Mouse (Mus musculus) liver, embryonic 15.5 days (tissue): Measurements from ENCODE around the gene Ift52. TPM values are rescaled to one million over a fixed set of nuclear protein-coding genes. Genes with fewer than 3 reads are reported as not detected.
A peak's percentile ranks its signal among the peaks of the same experiment; 100 is the strongest.

ENCODE experiments used
- ATAC-seq: fragments of 200-750 bp; cut with Nextera tagmentation; 2 replicates; pipeline ENCODE4 v1.8.0; 2017; ENCODE audit warnings: moderate number of reproducible peaks, mild to moderate bottlenecking, moderate library complexity; ENCODE audit not compliant: insufficient read depth
- H3K27ac ChIP-seq: fragments of 300-500 bp; sonication (generic); replicated peaks from 2 replicates; pipeline ENCODE4 v1.5.1; 2015; ENCODE audit warnings: mild to moderate bottlenecking, inconsistent platforms
- H3K27me3 ChIP-seq: fragments of 300-500 bp; sonication (generic); 2 replicates; pipeline ENCODE4 v1.6.1; 2015; ENCODE audit warnings: mild to moderate bottlenecking, inconsistent platforms
- H3K36me3 ChIP-seq: fragments of 300-500 bp; sonication (generic); replicated peaks from 2 replicates; pipeline ENCODE4 v1.6.1; 2015; ENCODE audit warnings: moderate library complexity, mild to moderate bottlenecking, inconsistent platforms
- H3K4me1 ChIP-seq: fragments of 300-500 bp; sonication (generic); replicated peaks from 2 replicates; pipeline ENCODE4 v1.6.1; 2015; ENCODE audit warnings: inconsistent platforms
- H3K4me2 ChIP-seq: fragments of 300-500 bp; sonication (generic); 2 replicates; pipeline ENCODE4 v1.6.1; 2015; ENCODE audit warnings: moderate library complexity, mild to moderate bottlenecking, inconsistent platforms
- H3K4me3 ChIP-seq: fragments of 300-500 bp; sonication (generic); replicated peaks from 2 replicates; pipeline ENCODE4 v1.5.1; 2015; ENCODE audit warnings: mild to moderate bottlenecking, inconsistent platforms
- H3K9ac ChIP-seq: fragments of 300-500 bp; sonication (generic); 2 replicates; pipeline ENCODE4 v1.6.1; 2015; ENCODE audit warnings: moderate library complexity, mild to moderate bottlenecking, inconsistent platforms
- H3K9me3 ChIP-seq: fragments of 300-500 bp; sonication (generic); replicated peaks from 2 replicates; pipeline ENCODE4 v1.6.1; 2016; ENCODE audit warnings: inconsistent platforms
- WGBS: fragments of 180-500 bp; shearing (Covaris S2); methylation state at CpG from one replicate; pipeline ENCODE4 v1.1.7; 2015; ENCODE audit warnings: mixed read lengths; ENCODE audit not compliant: insufficient replicate concordance; 5-methylcytosine and 5-hydroxymethylcytosine counted together
- polyA plus RNA-seq: library from polyadenylated mRNA; unstranded; fragments of >200 nt; fragmentation: Nextera tagmentation; extraction: Ambion mirVana; gene quantifications from 2 replicates; pipeline ENCODE4 v1.2.1, GENCODE M21; 2015

Gene Ift52
- polyA plus RNA-seq, 1 experiment from 2014 or later, result 16.6 TPM

DNA sequence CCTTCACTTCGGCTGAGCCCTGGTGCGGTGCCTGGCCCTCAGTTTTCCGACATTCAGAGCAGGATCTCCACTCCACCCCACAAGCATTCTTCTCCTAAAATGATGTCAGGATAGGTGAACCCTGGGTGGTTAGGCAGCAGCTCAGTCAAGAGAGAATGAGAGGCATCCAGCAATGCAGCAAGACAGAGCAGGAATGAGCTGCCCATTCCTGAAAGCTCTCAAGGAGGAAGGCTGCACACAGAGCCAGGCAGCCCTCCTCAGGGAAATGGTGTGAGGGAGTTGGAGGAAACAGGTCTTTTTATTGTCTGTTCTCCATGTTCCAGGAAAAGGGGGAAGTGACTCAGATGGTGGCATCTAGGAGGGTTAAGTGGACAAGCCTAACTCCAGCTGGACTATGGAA is 30.4 kb upstream of the Ift52 start:
- peak overlapping the region; percentile 29 for H3K27ac ChIP-seq
- no peaks in the 10 kb centered on the region for H3K9me3 ChIP-seq
- no peaks in the 10 kb centered on the region for H3K36me3 ChIP-seq
- no peak overlapping the region for H3K4me2 ChIP-seq
- 51% methylated on average over 3 of the region's 3 CpGs for WGBS
- H3K4me1 ChIP-seq, result 0 out of 2 replicates have a peak, but pooled peaks cover 6% of the 10 kb centered on the region
- no peak for ATAC-seq
- no peak overlapping the region for H3K4me3 ChIP-seq
- no peak overlapping the region for H3K9ac ChIP-seq
- H3K27me3 ChIP-seq, result no peaks in the 10 kb centered on the region

DNA sequence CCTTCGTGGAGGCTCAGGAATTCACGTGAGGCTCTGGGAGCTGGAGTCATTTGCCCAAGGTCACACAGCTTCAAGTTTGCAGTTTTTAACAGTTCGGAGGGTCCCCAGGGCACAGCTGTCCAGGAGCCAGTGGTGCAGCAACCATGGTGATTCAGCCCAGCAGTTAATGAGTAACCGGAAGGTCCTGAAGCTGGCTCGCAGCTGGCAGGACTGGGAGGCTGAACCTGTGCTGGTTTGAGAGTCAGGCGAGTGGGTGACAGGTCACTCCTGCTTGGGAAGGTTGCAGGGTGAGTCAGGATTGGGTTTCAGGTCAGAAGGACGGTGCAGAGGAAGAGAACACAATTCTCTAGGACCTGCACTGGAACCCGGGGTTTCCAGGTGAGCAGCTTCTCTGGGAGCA is 29.9 kb upstream of the Ift52 start, which contains the start of gene Sgk2:
Sgk2 (plus strand) TSS at position 113 of the 400 bp plus-strand sequence.
- Histone ChIP-seq H3K4me2 (no peak within 1 kb of the TSS), H3K9me3 (no peaks in the 10 kb centered on the region), H3K27ac (peak within 1 kb of the TSS; percentile 29), H3K9ac (no peak within 1 kb of the TSS), H3K4me3 (peak within 1 kb of the TSS; percentile 18), H3K27me3 (no peaks in the 10 kb centered on the region), H3K4me1 (0 out of 2 replicates have a peak, but pooled peaks cover 6% of the 10 kb centered on the region), H3K36me3 (no peaks in the 10 kb centered on the region)
- ATAC-seq, result peak; percentile 74
- 39% methylated on average over 8 of the region's 8 CpGs for WGBS

- no peaks in the 10 kb centered on the region for H3K9me3 ChIP-seq
- H3K4me3 ChIP-seq, result no peak overlapping the region
- no peaks in the 10 kb centered on the region for H3K36me3 ChIP-seq
- no peak overlapping the region for H3K4me2 ChIP-seq
- H3K9ac ChIP-seq, result no peak overlapping the region
- no peak for ATAC-seq
- H3K27me3 ChIP-seq, result no peaks in the 10 kb centered on the region
- 47% methylated on average over 4 of the region's 4 CpGs for WGBS
- peaks cover 6% of the 10 kb centered on the region; the same call in 1 of the 2 replicates for H3K4me1 ChIP-seq
- H3K27ac ChIP-seq, result no peak overlapping the region
These were observed 28.9 kb upstream of the Ift52 start for GRCm38 (mm10) chr2:162988235-162988634.

- H3K4me1 ChIP-seq, result peaks cover 6% of the 10 kb centered on the region
- no peak overlapping the region for H3K9ac ChIP-seq
- H3K27me3 ChIP-seq, result no peaks in the 10 kb centered on the region
- no peak overlapping the region for H3K4me3 ChIP-seq
- no peaks in the 10 kb centered on the region for H3K36me3 ChIP-seq
- no peak overlapping the region; the same call in 1 of the 2 replicates for H3K4me2 ChIP-seq
- no peaks in the 10 kb centered on the region for H3K9me3 ChIP-seq
- WGBS, result 33% methylated on average over 6 of the region's 6 CpGs
- no peak for ATAC-seq
- H3K27ac ChIP-seq, result no peak overlapping the region
These were observed 25.6 kb upstream of the Ift52 start for GRCm38 (mm10) chr2:162991394-162992083.

DNA sequence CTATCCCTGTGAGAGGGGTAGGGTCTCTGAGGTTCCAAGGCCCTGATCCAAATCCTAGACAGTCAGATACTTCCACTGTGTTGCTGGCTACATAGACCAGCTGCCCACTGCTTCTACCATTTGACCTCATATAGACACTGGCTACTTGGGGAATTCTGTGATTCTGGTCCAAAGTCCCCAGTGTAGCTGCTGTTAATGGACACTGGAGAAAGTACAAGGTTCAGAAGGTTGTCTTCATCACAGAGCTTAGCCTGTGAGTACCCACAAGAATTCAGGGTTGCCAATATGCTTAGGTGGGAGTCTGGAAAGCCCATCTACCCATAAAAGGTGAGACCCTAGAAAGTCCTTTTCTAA is 25.1 kb upstream of the Ift52 start:
- Histone ChIP-seq H3K9me3 (no peaks in the 10 kb centered on the region), H3K36me3 (no peaks in the 10 kb centered on the region), H3K4me1 (peaks cover 6% of the 10 kb centered on the region), H3K27ac (no peak overlapping the region), H3K27me3 (no peaks in the 10 kb centered on the region), H3K4me3 (no peak overlapping the region), H3K4me2 (no peak overlapping the region; the same call in 1 of the 2 replicates), H3K9ac (no peak overlapping the region)
- ATAC-seq, result no peak

DNA sequence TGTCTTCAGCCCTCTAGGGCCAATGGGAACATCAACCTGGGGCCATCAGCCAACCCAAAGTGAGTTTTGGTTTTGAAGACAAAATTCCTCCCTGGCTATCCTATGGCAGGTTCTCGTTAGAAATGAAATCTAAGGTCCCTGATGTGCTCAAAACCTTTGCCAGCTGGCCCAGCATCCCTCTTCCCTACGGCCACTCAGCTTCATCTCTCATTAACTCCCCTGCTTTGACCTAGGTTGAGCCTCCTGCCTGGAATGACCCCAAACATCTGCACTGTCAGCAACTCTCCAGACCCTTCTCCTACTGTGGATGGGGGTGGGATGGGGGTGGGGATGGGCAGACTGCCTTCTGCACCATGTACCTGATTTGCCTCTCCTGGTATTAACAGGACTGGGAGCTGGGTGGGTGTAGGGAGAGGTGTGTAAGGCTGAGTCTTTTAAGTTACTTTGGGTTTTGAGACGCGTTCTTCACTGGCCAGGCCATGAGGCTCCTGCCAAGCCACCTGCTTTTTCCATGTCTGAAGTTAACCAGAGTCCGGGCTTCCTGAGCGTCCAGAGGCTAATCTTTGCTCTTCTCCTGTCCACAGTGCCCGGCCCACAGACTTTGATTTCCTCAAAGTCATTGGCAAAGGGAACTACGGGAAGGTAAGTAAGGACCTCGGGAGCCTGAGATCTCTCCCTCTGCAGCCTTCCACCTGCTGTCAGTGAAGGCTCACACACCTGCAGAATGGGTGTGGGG is 23.1 kb upstream of the Ift52 start:
- 59% methylated on average over 9 of the region's 9 CpGs for WGBS

DNA sequence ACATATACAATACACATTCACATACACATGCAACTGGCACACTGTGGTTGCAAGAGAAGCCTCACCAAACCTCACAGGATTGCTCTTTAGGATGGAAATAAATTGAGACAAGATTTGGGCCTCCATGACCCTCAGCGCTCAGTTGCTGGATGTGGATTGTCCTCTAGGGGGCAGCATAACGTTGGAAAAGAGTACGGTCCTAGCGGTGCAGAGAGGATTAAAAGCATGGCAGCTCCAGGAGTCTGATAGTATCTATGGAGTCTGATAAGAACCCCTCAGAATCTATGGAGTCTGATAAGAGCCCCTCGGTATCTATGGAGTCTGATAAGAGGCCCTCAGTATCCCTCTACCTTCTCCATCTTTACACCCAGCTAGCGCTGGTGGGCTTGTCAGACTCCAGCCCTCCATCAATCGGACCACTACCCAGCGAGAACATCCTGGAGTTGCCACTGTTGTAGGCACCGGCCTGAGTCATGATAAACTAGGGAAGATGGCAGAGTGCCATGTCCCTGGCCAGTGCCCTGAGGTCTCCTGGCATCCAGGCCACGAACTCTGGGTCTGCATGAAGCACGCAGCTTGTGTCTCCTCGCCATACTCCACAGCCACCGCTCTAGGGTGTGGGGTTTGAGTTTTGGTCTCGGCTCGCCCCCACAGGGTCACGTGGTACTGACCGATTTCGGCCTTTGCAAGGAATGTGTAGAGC is 18.5 kb upstream of the Ift52 start:
- no peaks in the 10 kb centered on the region; the same call in 1 of the 2 replicates for H3K27me3 ChIP-seq
- peaks cover 10% of the 10 kb centered on the region for H3K4me1 ChIP-seq
- no peak for ATAC-seq
- no peak overlapping the region for H3K27ac ChIP-seq
- no peaks in the 10 kb centered on the region for H3K36me3 ChIP-seq
- no peak overlapping the region for H3K9ac ChIP-seq
- H3K4me2 ChIP-seq, result no peak overlapping the region
- H3K9me3 ChIP-seq, result no peaks in the 10 kb centered on the region
- 29% methylated on average over 18 of the region's 18 CpGs for WGBS
- H3K4me3 ChIP-seq, result no peak overlapping the region

More for the DNA sequence above, 23.1 kb upstream of the Ift52 start:
- H3K4me1 ChIP-seq, result peaks cover 10% of the 10 kb centered on the region
- no peak overlapping the region for H3K27ac ChIP-seq
- no peak overlapping the region for H3K9ac ChIP-seq
- no peaks in the 10 kb centered on the region; the same call in 1 of the 2 replicates for H3K27me3 ChIP-seq
- H3K4me2 ChIP-seq, result no peak overlapping the region
- H3K4me3 ChIP-seq, result no peak overlapping the region
- ATAC-seq, result no peak
- H3K36me3 ChIP-seq, result no peaks in the 10 kb centered on the region
- no peaks in the 10 kb centered on the region for H3K9me3 ChIP-seq

DNA sequence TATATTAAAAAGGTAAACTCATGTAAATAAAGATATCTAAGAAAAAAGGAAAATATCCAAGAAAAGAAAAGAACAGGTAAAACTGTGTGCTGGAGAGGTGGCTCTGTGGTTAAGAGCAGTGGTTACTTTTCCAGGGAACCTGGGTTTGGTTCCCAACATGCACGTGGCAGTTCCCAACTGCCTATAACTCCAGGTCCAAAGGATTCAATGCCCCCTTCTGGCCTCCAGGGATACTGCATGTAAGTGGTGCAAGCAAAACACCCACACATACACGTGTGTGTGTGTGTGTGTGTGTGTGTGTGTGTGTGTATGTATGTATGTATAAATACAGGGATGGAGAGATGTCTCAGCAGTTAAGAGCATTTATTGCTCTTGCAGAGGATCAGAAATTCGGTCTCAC is 17.4 kb upstream of the Ift52 start:
- Histone ChIP-seq H3K27ac (no peak overlapping the region), H3K4me3 (no peak overlapping the region), H3K4me2 (no peak overlapping the region), H3K9ac (no peak overlapping the region), H3K36me3 (no peaks in the 10 kb centered on the region), H3K4me1 (peaks cover 10% of the 10 kb centered on the region), H3K27me3 (no peaks in the 10 kb centered on the region; the same call in 1 of the 2 replicates), H3K9me3 (no peaks in the 10 kb centered on the region)
- ATAC-seq, result no peak
- 28% methylated on average over 3 of the region's 3 CpGs for WGBS

- peaks cover 10% of the 10 kb centered on the region for H3K4me1 ChIP-seq
These were observed 16.1 kb upstream of the Ift52 start for GRCm38 (mm10) chr2:163001071-163001470.

GRCm38 (mm10) chr2:163007299-163007698 is 9.9 kb upstream of the Ift52 start:
- no peaks in the 10 kb centered on the region for H3K36me3 ChIP-seq
- ATAC-seq, result no peak
- H3K4me1 ChIP-seq, result no peaks in the 10 kb centered on the region
- no peak overlapping the region for H3K4me2 ChIP-seq
- no peak overlapping the region for H3K9ac ChIP-seq
- H3K27ac ChIP-seq, result no peak overlapping the region
- no peak overlapping the region for H3K4me3 ChIP-seq
- WGBS, result 52% methylated on average over 4 of the region's 4 CpGs
- H3K9me3 ChIP-seq, result no peaks in the 10 kb centered on the region
- H3K27me3 ChIP-seq, result no peaks in the 10 kb centered on the region

More at GRCm38 (mm10) chr2:163001071-163001470, 16.1 kb upstream of the Ift52 start:
- Histone ChIP-seq H3K36me3 (no peaks in the 10 kb centered on the region), H3K9me3 (no peaks in the 10 kb centered on the region), H3K4me3 (no peak overlapping the region), H3K9ac (no peak overlapping the region), H3K4me2 (no peak overlapping the region), H3K27me3 (no peaks in the 10 kb centered on the region; the same call in 1 of the 2 replicates), H3K27ac (no peak overlapping the region)
- ATAC-seq, result no peak
- 75% methylated on average over 1 of the region's 1 CpGs for WGBS

DNA sequence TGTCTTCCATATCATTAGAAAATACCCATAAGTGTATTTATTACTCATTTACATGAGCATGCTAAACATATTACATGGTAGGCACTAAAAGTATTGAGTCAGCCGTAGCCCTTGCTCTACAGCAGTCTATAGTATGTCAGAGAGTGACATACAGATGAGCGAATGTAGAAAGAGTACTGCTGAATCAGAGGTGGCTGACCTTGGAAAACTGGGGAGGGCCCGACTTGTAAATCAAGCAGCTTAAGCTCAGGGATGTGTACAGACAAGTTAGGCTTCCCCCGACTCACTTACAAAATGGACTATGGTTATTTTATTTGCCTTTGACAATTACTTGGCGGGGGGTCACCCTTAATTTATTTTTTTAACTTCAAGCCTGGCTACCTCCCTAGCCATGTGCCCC is 14.1 kb downstream of the Ift52 start:
- WGBS, result 66% methylated on average over 5 of the region's 5 CpGs
- Histone ChIP-seq H3K27me3 (no peaks in the 10 kb centered on the region), H3K27ac (no peak overlapping the region), H3K4me2 (no peak overlapping the region), H3K9ac (no peak overlapping the region), H3K4me3 (no peak overlapping the region), H3K4me1 (no peaks in the 10 kb centered on the region), H3K9me3 (no peaks in the 10 kb centered on the region), H3K36me3 (peaks cover 75% of the 10 kb centered on the region)
- ATAC-seq, result no peak
